Mouse (Mus musculus) kidney, postnatal 0 days (tissue): ENCODE data around the gene Kif4. TPM values are rescaled to one million over a fixed set of nuclear protein-coding genes. Genes with fewer than 3 reads are reported as not detected.

ENCODE experiments used
- ATAC-seq: fragments of 200-750 bp; cut with Nextera tagmentation; replicated peaks from 2 replicates; pipeline ENCODE4 v1.8.0; 2017; ENCODE audit warnings: low read depth, moderate number of reproducible peaks, moderate TSS enrichment, moderate library complexity; ENCODE audit not compliant: low FRiP score
- DNase-seq: peaks from one replicate; pipeline ENCODE4 v3.0.0-alpha.2; 2016; ENCODE audit warnings: low spot score
- H3K27ac ChIP-seq: fragments of 300-500 bp; sonication (generic); 2 replicates; pipeline ENCODE4 v1.5.1; 2014; ENCODE audit warnings: mild to moderate bottlenecking
- H3K27me3 ChIP-seq: fragments of 300-500 bp; sonication (generic); 2 replicates; pipeline ENCODE4 v1.6.1; 2014; ENCODE audit warnings: low read length, mixed read lengths; ENCODE audit not compliant: insufficient read depth
- H3K36me3 ChIP-seq: fragments of 300-500 bp; sonication (generic); 2 replicates; pipeline ENCODE4 v1.6.1; 2014; ENCODE audit warnings: low read length, mixed read lengths; ENCODE audit not compliant: insufficient read depth
- H3K4me1 ChIP-seq: fragments of 300-500 bp; sonication (generic); replicated peaks from 2 replicates; pipeline ENCODE4 v1.6.1; 2014; ENCODE audit warnings: antibody characterized with exemption, low read length, mixed read lengths; ENCODE audit not compliant: insufficient read depth
- H3K4me2 ChIP-seq: fragments of 300-500 bp; sonication (generic); 2 replicates; pipeline ENCODE4 v1.6.1; 2014; ENCODE audit warnings: mild to moderate bottlenecking, low read length, moderate library complexity, mixed read lengths
- H3K4me3 ChIP-seq: fragments of 300-500 bp; sonication (generic); replicated peaks from 2 replicates; pipeline ENCODE4 v1.5.1; 2014; ENCODE audit warnings: low read depth, low read length
- H3K9ac ChIP-seq: fragments of 300-500 bp; sonication (generic); 2 replicates; pipeline ENCODE4 v1.6.1; 2014; ENCODE audit warnings: low read depth, low read length
- H3K9me3 ChIP-seq: fragments of 300-500 bp; sonication (generic); replicated peaks from 2 replicates; pipeline ENCODE4 v1.6.1; 2016; ENCODE audit warnings: low read length, inconsistent platforms, mixed read lengths
- CTCF ChIP-seq: IDR thresholded peaks from 2 replicates; pipeline ENCODE4 v1.5.1; 2016; ENCODE audit warnings: antibody characterized with exemption, low read depth, mild to moderate bottlenecking, moderate library complexity
- WGBS: fragments of 180-500 bp; shearing (Covaris S2); extraction: QIAGEN DNeasy Blood & Tissue Kit; methylation state at CpG from one replicate; pipeline ENCODE4 v1.1.7; 2014; 5-methylcytosine and 5-hydroxymethylcytosine counted together
- polyA plus RNA-seq: library from polyadenylated mRNA; unstranded; fragments of >200 nt; fragmentation: Nextera tagmentation; extraction: Ambion mirVana; gene quantifications from 2 replicates; pipeline ENCODE4 v1.2.1, GENCODE M21; 2015

Gene Kif4
- polyA plus RNA-seq, 1 experiment from 2014 or later = 10.1 TPM

DNA sequence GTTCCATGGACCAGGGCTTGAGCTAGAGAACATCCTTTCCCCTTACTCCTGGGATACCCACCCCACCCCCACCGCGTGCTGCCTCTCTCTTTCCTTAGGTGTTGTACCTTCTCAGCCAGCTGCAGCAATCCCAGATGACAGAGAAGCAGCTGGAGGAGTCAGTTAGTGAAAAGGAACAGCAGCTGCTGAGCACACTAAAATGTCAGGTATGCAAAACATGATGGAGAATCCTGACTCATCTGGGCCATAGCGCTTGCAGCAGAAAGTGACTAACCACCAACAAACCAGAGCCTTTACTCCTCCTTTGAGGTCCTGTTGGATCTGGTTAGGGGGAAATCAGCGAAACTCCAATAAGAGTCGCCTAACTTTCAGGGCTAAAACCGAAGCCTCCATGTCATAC, 90.6 kb downstream of the Kif4 start:
- Histone ChIP-seq H3K36me3 (peaks cover 6% of the 10 kb centered on the region; the same call in 1 of the 2 replicates), H3K9ac (no peak overlapping the region), H3K4me2 (no peak overlapping the region), H3K4me1 (no peaks in the 10 kb centered on the region), H3K9me3 (no peaks in the 10 kb centered on the region), H3K4me3 (no peak overlapping the region), H3K27me3 (no peaks in the 10 kb centered on the region), H3K27ac (no peak overlapping the region)
- no peak for TF ChIP-seq CTCF
- 94% methylated on average over 6 of the region's 6 CpGs for WGBS
- DNase-seq (no peak), ATAC-seq (no peak)

DNA sequence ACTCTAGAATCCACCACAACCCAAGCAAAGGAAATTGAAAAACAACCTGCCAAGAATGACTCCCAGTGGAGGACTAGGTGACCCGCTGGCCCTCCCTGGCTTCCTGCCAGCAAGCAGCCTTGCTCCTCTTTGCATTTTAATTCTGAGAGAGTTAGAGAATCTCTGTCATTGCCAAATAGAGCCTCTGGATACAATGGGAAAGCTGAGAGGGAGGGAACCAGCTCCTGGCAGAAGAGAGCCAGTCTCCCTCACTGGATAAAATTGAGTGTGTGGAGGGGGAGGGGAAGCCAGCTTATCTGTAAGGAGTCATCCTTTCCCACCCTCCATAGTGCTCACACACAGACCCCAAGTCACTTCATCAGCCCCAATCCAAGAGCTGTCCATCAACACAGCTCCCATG, 103.4 kb downstream of the Kif4 start:
- H3K27ac ChIP-seq = no peak overlapping the region
- H3K9ac ChIP-seq = no peak overlapping the region
- no peak for ATAC-seq
- peak; percentile 14 for DNase-seq
- H3K4me1 ChIP-seq = no peaks in the 10 kb centered on the region
- H3K4me2 ChIP-seq = no peak overlapping the region
- no peaks in the 10 kb centered on the region for H3K27me3 ChIP-seq
- H3K9me3 ChIP-seq = no peaks in the 10 kb centered on the region
- no peak for TF ChIP-seq CTCF
- no peaks in the 10 kb centered on the region for H3K36me3 ChIP-seq
- H3K4me3 ChIP-seq = no peak overlapping the region
- WGBS = 32% methylated on average over 1 of the region's 1 CpGs

DNA sequence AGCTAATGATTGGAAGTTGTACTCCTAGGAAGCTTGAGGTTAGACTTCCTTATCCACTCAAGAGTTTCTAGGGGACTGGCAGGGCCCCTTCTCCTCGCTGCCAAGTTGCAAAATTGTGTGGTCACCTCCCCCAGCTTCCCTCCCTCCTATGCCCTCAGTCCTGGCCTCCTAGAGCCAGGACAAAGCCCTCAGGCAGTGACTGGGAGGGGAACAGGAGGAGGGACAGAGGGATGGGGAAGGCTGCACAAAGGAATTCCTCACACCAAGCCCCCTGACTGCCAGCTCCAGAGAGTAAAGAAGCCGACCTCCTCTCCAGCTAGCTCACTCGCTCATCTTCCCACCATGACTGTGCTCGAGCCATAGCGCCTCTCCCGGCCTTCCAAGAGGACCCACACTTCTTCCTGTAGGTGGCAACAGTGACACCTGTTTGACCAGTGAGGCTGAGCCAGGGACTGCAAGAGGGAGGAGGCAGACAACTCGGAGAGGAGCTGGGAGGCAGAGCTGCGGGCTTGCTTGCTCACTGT, 104.2 kb downstream of the Kif4 start, which contains the start of gene Gdpd2:
TSS of gene Gdpd2 (plus strand) at position 209 of the 524 bp plus-strand sequence.
- Histone ChIP-seq H3K36me3 (no peaks in the 10 kb centered on the region), H3K4me2 (peak within 1 kb of the TSS; percentile 38), H3K4me3 (0 out of 2 replicates have a peak within 1 kb of the TSS, but pooled peaks have one; percentile 2), H3K9ac (no peak within 1 kb of the TSS), H3K27ac (no peak within 1 kb of the TSS), H3K27me3 (no peaks in the 10 kb centered on the region), H3K9me3 (no peaks in the 10 kb centered on the region), H3K4me1 (no peaks in the 10 kb centered on the region)
- ATAC-seq = peak; percentile 82
- TF ChIP-seq CTCF = peak; percentile 63
- DNase-seq = peak; percentile 67
- WGBS = 22% methylated on average over 8 of the region's 8 CpGs

DNA sequence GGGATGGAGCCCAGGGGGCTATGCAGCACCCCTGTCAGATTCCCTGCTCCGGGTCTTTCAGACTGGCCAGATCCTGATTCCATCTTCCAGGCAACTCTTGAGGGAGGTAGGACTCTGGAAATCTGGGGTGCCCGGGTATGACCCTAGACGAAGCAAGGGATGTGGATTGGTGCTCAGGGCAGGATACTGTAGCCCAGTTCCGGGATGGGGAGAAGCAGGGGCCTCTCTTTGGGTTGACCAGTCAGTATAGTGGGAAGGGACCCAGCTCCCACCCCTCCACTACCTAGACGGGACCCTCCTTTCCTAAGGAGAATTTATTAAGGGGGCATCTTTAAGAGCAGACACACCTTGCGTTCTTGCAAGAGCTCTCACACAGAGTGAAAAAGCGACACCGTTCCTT, 104.7 kb downstream of the Kif4 start:
- Histone ChIP-seq H3K4me3 (0 out of 2 replicates have a peak overlapping the region, but pooled peaks have one; percentile 2), H3K4me1 (no peaks in the 10 kb centered on the region), H3K27me3 (no peaks in the 10 kb centered on the region), H3K9ac (no peak overlapping the region), H3K36me3 (no peaks in the 10 kb centered on the region), H3K9me3 (no peaks in the 10 kb centered on the region), H3K4me2 (peak overlapping the region; percentile 38), H3K27ac (no peak overlapping the region)
- peak; percentile 18; the same call in 1 of the 2 replicates for ATAC-seq
- DNase-seq = no peak
- 47% methylated on average over 8 of the region's 8 CpGs for WGBS
- TF ChIP-seq CTCF = no peak

- H3K9me3 ChIP-seq = no peaks in the 10 kb centered on the region
- H3K27me3 ChIP-seq = no peaks in the 10 kb centered on the region
- WGBS = 67% methylated on average over 7 of the region's 7 CpGs
- no peak overlapping the region for H3K9ac ChIP-seq
- no peak overlapping the region for H3K27ac ChIP-seq
- no peaks in the 10 kb centered on the region for H3K4me1 ChIP-seq
- no peaks in the 10 kb centered on the region for H3K36me3 ChIP-seq
- TF ChIP-seq CTCF = no peak
- ATAC-seq (0 out of 2 replicates have a peak, but pooled peaks have one; percentile 63), DNase-seq (no peak)
- no peak overlapping the region for H3K4me3 ChIP-seq
- no peak overlapping the region for H3K4me2 ChIP-seq
Measured at GRCm38 (mm10) chrX:100734359-100734758, 108.8 kb downstream of the Kif4 start.

GRCm38 (mm10) chrX:100738918-100739317, 113.4 kb downstream of the Kif4 start:
- no peaks in the 10 kb centered on the region for H3K4me1 ChIP-seq
- H3K4me2 ChIP-seq = peak overlapping the region; percentile 56
- ATAC-seq (no peak), DNase-seq (peak; percentile 51)
- WGBS = 27% methylated on average over 14 of the region's 14 CpGs
- H3K27me3 ChIP-seq = no peaks in the 10 kb centered on the region
- H3K9me3 ChIP-seq = no peaks in the 10 kb centered on the region
- no peak overlapping the region for H3K27ac ChIP-seq
- H3K9ac ChIP-seq = no peak overlapping the region
- TF ChIP-seq CTCF = peak; percentile 64
- no peak overlapping the region for H3K4me3 ChIP-seq
- no peaks in the 10 kb centered on the region for H3K36me3 ChIP-seq

DNA sequence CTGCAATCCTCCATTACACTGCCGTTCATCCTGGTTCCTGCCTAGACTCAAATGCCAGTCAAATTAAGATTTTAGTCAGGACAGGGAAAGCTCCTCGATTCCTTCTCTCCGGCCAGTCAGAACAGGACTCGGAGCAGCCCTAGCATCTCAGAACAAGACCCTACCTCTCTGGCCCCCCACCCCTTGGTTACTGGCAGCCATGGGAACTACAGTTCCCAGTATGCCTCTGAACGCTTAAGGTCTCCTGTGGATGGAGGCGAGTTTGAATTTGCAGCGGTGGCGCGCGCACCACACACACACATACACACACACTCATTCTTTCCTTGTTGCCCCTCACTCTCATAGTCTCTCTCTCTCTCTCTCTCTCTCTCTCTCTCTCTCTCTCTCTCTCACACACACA, 113.9 kb downstream of the Kif4 start:
- DNase-seq (no peak), ATAC-seq (no peak)
- 41% methylated on average over 10 of the region's 10 CpGs for WGBS
- Histone ChIP-seq H3K9ac (no peak overlapping the region), H3K4me1 (no peaks in the 10 kb centered on the region), H3K36me3 (no peaks in the 10 kb centered on the region), H3K9me3 (no peaks in the 10 kb centered on the region), H3K4me3 (peak overlapping the region; percentile 21; the same call in 1 of the 2 replicates), H3K27ac (no peak overlapping the region), H3K27me3 (no peaks in the 10 kb centered on the region), H3K4me2 (peak overlapping the region; percentile 56)
- TF ChIP-seq CTCF = no peak
